Mouse (Mus musculus): ENCODE results near the gene Csmd2.
"Not testable (repeated sequence)": the region's sequence is repeated elsewhere in the genome, so short reads cannot be mapped to it uniquely, and the experiment has no call there.

The Csmd2 gene

GRCm38 (mm10) chr4:128543378-128543777, 555.7 kb downstream of the Csmd2 start:
- no peak for DNase-seq

GRCm38 (mm10) chr4:128543956-128544486, 556.4 kb downstream of the Csmd2 start:
- DNase-seq, result not testable (repeated sequence)

DNA sequence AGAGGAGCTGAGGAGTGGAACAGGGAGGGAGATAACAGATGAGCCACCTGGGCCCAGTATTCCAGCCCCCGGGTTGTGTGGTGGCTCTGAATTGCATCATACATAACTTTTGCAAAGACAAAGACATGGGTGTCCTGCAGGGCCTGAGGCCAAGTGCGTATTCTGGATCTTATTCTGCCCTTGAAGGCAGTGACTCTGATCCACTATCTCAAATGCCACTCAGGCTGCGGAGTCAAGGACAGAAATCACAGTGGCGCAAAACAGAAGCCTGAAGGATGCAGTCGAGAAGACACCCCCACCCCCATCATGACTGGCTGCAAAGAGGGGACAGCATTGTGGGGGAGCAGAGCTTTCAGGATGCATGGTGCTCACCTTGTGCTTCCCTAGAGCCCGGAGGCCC, 563.1 kb downstream of the Csmd2 start:
- no peak for DNase-seq

GRCm38 (mm10) chr4:128554198-128554597, 566.5 kb downstream of the Csmd2 start:
- no peak for DNase-seq

GRCm38 (mm10) chr4:128560327-128560726, 572.7 kb downstream of the Csmd2 start:
- DNase-seq, result no peak

GRCm38 (mm10) chr4:128575811-128576210, 588.2 kb downstream of the Csmd2 start:
- DNase-seq, result no peak

- DNase-seq, result no peak
Observed at GRCm38 (mm10) chr4:128579182-128579581, 591.5 kb downstream of the Csmd2 start.

GRCm38 (mm10) chr4:128593286-128593685, 605.6 kb downstream of the Csmd2 start:
- no peak for DNase-seq

GRCm38 (mm10) chr4:128594062-128594461, 606.4 kb downstream of the Csmd2 start:
- no peak for DNase-seq

- DNase-seq, result no peak
Observed at GRCm38 (mm10) chr4:128597801-128598560, 610.3 kb downstream of the Csmd2 start.

GRCm38 (mm10) chr4:128606586-128606985, 618.9 kb downstream of the Csmd2 start:
- no peak for DNase-seq

GRCm38 (mm10) chr4:128607661-128608060, 620.0 kb downstream of the Csmd2 start:
- DNase-seq, result no peak

DNA sequence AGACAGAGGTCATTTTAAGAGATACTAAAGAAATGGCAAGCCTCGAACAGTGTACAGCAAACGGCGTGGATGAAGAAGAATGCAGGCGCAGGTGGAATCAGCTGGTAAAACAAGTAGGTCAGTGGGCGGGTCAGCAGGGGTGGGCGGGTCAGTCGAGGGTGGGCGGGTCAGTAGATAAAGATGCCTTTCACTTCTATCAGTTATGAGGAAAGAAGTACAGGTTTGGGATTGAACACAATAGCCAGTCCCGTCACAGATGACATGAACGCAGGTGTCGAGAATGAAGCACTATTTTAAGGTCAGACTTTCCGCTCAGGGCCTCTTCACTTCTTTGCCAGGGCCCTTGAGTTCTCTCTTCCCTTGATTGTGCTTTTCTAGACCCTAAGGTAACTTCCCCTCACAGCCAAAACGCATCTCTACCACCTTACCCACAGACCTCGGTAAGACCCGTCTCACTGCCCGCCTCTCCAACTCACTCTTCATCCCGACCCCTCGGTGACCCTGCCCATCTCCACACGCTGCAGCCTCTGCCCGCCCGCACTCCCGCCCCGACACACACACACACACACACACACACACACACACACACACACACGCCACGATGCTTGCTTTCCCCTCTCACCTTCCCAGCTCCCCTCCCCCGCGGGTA, 621.7 kb downstream of the Csmd2 start:
- DNase-seq, result no peak

DNA sequence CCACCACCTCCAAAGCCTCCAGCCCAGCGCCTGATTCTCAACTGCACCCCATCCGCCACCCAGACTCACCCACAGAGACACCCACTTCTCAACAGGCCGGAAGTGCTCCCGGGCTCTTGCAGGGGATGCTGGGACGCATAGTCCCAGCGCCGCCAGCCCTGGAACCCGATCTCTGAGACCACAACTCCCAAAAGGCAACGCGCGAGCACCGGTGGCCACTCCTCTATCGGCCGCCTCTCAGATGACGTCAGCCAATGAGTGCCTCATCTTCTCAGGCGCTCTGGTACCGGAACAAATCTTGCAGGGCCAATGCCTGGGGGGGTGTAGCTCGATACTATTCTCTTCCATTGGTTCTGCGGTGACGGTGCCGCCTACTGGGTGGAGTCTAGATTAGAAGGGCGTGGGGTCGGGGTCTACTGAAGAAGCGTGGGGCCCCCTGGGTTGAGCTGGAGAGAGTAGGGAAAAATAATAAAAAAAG, 622.3 kb downstream of the Csmd2 start, which contains the start of gene Zscan20:
TSS of gene Zscan20 (minus strand) at position 174 of the 478 bp plus-strand sequence.
- peak; percentile 96 for DNase-seq

DNA sequence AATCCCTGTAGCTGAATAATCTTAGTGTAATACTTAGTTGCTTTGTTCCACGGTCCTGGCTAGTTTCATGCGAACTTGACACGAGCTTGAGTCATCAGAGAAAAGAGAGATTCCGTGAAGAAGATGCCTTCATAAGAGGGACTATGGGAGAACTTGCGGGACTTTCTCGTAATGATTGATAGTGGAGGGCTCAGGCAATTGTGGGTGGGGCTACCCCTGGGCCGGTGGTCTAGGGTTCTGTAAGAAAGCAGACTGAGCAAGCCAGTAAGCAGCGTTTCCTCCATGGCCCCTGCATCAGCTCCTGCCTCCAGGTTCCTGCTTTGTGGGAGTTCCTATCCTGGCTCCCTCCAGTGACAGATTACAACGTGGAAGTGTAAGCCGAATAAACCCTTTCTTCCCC, 623.0 kb downstream of the Csmd2 start:
- DNase-seq, result no peak

GRCm38 (mm10) chr4:128611726-128612125, 624.1 kb downstream of the Csmd2 start:
- DNase-seq, result not testable (repeated sequence)

- DNase-seq, result peak; percentile 30
Observed at GRCm38 (mm10) chr4:128613326-128613725, 625.7 kb downstream of the Csmd2 start.

GRCm38 (mm10) chr4:128615761-128616160, 628.1 kb downstream of the Csmd2 start:
- no peak for DNase-seq

Measured in right cerebral cortex, postnatal 25 days (tissue).